Mouse (Mus musculus) limb, embryonic 13.5 days (tissue): ENCODE measurements around the gene Cop1. TPM values are rescaled to one million over a fixed set of nuclear protein-coding genes. Genes with fewer than 3 reads are reported as not detected.

Experiments used
- ATAC-seq: fragments of 200-750 bp; cut with Nextera tagmentation; 2 replicates; pipeline ENCODE4 v1.8.0; 2017; ENCODE audit warnings: low read depth, moderate number of reproducible peaks, moderate TSS enrichment; ENCODE audit not compliant: low FRiP score
- H3K27ac ChIP-seq: fragments of 300-500 bp; sonication (generic); 2 replicates; pipeline ENCODE4 v1.5.1; 2015; ENCODE audit warnings: inconsistent platforms, mild to moderate bottlenecking, moderate library complexity
- H3K27me3 ChIP-seq: fragments of 300-500 bp; sonication (generic); 2 replicates; pipeline ENCODE4 v1.6.1; 2015; ENCODE audit warnings: mild to moderate bottlenecking, inconsistent platforms
- H3K36me3 ChIP-seq: fragments of 300-500 bp; sonication (generic); 2 replicates; pipeline ENCODE4 v1.6.1; 2015; ENCODE audit warnings: inconsistent platforms, mild to moderate bottlenecking, moderate library complexity
- H3K4me1 ChIP-seq: fragments of 300-500 bp; sonication (generic); 2 replicates; pipeline ENCODE4 v1.6.1; 2015; ENCODE audit warnings: inconsistent platforms
- H3K4me2 ChIP-seq: fragments of 300-500 bp; sonication (generic); replicated peaks from 2 replicates; pipeline ENCODE4 v1.6.1; 2015; ENCODE audit warnings: inconsistent platforms, mild to moderate bottlenecking, moderate library complexity
- H3K4me3 ChIP-seq: fragments of 300-500 bp; sonication (generic); 2 replicates; pipeline ENCODE4 v1.5.1; 2015; ENCODE audit warnings: moderate library complexity, mild to moderate bottlenecking, inconsistent platforms
- H3K9ac ChIP-seq: fragments of 300-500 bp; sonication (generic); 2 replicates; pipeline ENCODE4 v1.6.1; 2015; ENCODE audit warnings: mild to moderate bottlenecking, inconsistent platforms
- H3K9me3 ChIP-seq: fragments of 300-500 bp; sonication (generic); 2 replicates; pipeline ENCODE4 v1.6.1; 2016; ENCODE audit warnings: inconsistent platforms
- WGBS: fragments of 180-500 bp; shearing (Covaris S2); methylation state at CpG from one replicate; pipeline ENCODE4 v1.1.7; 2015; 5-methylcytosine and 5-hydroxymethylcytosine counted together
- polyA plus RNA-seq: library from polyadenylated mRNA; unstranded; fragments of >200 nt; fragmentation: Nextera tagmentation; extraction: Ambion mirVana; gene quantifications from 2 replicates; pipeline ENCODE4 v1.2.1, GENCODE M21; 2015

The Cop1 gene
- polyA plus RNA-seq, 1 experiment from 2014 or later = 35.2 TPM

GRCm38 (mm10) chr1:159313625-159314024, 81.5 kb downstream of the Cop1 start:
- Histone ChIP-seq H3K4me1 (no peaks in the 10 kb centered on the region), H3K27ac (no peak overlapping the region), H3K4me3 (no peak overlapping the region), H3K27me3 (no peaks in the 10 kb centered on the region), H3K9ac (no peak overlapping the region), H3K9me3 (no peaks in the 10 kb centered on the region), H3K36me3 (peaks cover 27% of the 10 kb centered on the region), H3K4me2 (no peak overlapping the region)
- WGBS = 65% methylated on average over 2 of the region's 2 CpGs
- no peak for ATAC-seq

- no peak overlapping the region for H3K27ac ChIP-seq
- no peak overlapping the region for H3K9ac ChIP-seq
- no peaks in the 10 kb centered on the region for H3K27me3 ChIP-seq
- H3K4me3 ChIP-seq = no peak overlapping the region
- 74% methylated on average over 1 of the region's 1 CpGs for WGBS
- H3K4me1 ChIP-seq = no peaks in the 10 kb centered on the region
- no peak overlapping the region for H3K4me2 ChIP-seq
- no peak for ATAC-seq
- H3K9me3 ChIP-seq = no peaks in the 10 kb centered on the region
- peaks cover 22% of the 10 kb centered on the region for H3K36me3 ChIP-seq
Observed at GRCm38 (mm10) chr1:159322586-159322985, 90.5 kb downstream of the Cop1 start.

GRCm38 (mm10) chr1:159331008-159331407, 98.9 kb downstream of the Cop1 start:
- Histone ChIP-seq H3K4me1 (no peaks in the 10 kb centered on the region), H3K4me2 (no peak overlapping the region), H3K9ac (no peak overlapping the region), H3K4me3 (no peak overlapping the region), H3K9me3 (no peaks in the 10 kb centered on the region), H3K27ac (no peak overlapping the region), H3K36me3 (peaks cover 53% of the 10 kb centered on the region), H3K27me3 (no peaks in the 10 kb centered on the region)
- WGBS = 87% methylated on average over 4 of the region's 4 CpGs
- ATAC-seq = no peak

GRCm38 (mm10) chr1:159334157-159334556, 102.0 kb downstream of the Cop1 start:
- no peak overlapping the region for H3K27ac ChIP-seq
- H3K4me1 ChIP-seq = no peaks in the 10 kb centered on the region
- peaks cover 61% of the 10 kb centered on the region for H3K36me3 ChIP-seq
- 85% methylated on average over 4 of the region's 4 CpGs for WGBS
- no peak overlapping the region for H3K4me2 ChIP-seq
- H3K9ac ChIP-seq = no peak overlapping the region
- ATAC-seq = no peak
- no peaks in the 10 kb centered on the region for H3K27me3 ChIP-seq
- no peaks in the 10 kb centered on the region for H3K9me3 ChIP-seq
- no peak overlapping the region for H3K4me3 ChIP-seq

- no peak for ATAC-seq
- WGBS = 62% methylated on average over 2 of the region's 2 CpGs
- no peaks in the 10 kb centered on the region for H3K4me1 ChIP-seq
- no peak overlapping the region for H3K4me3 ChIP-seq
- H3K36me3 ChIP-seq = peaks cover 45% of the 10 kb centered on the region
- H3K27me3 ChIP-seq = no peaks in the 10 kb centered on the region
- H3K9ac ChIP-seq = no peak overlapping the region
- H3K9me3 ChIP-seq = no peaks in the 10 kb centered on the region
- H3K4me2 ChIP-seq = no peak overlapping the region
- no peak overlapping the region for H3K27ac ChIP-seq
Observed at GRCm38 (mm10) chr1:159342355-159342754, 110.2 kb downstream of the Cop1 start.

GRCm38 (mm10) chr1:159355027-159355570, 123.0 kb downstream of the Cop1 start:
- no peak overlapping the region for H3K9ac ChIP-seq
- H3K27ac ChIP-seq = no peak overlapping the region
- no peak overlapping the region for H3K4me2 ChIP-seq
- H3K4me1 ChIP-seq = no peaks in the 10 kb centered on the region
- peaks cover 38% of the 10 kb centered on the region for H3K36me3 ChIP-seq
- H3K27me3 ChIP-seq = no peaks in the 10 kb centered on the region
- no peak overlapping the region for H3K4me3 ChIP-seq
- 0 out of 2 replicates have a peak, but pooled peaks cover 2% of the 10 kb centered on the region for H3K9me3 ChIP-seq
- WGBS = 95% methylated on average over 1 of the region's 1 CpGs
- no peak for ATAC-seq

- 81% methylated on average over 5 of the region's 5 CpGs for WGBS
- Histone ChIP-seq H3K9ac (no peak overlapping the region), H3K36me3 (peaks cover 11% of the 10 kb centered on the region), H3K9me3 (0 out of 2 replicates have a peak, but pooled peaks cover 4% of the 10 kb centered on the region), H3K4me2 (no peak overlapping the region), H3K27me3 (no peaks in the 10 kb centered on the region), H3K4me1 (no peaks in the 10 kb centered on the region), H3K27ac (no peak overlapping the region), H3K4me3 (no peak overlapping the region)
- no peak for ATAC-seq
Observed at GRCm38 (mm10) chr1:159358713-159359112, 126.6 kb downstream of the Cop1 start.

GRCm38 (mm10) chr1:159371881-159372390, 139.8 kb downstream of the Cop1 start:
- WGBS = 45% methylated on average over 4 of the region's 4 CpGs
- Histone ChIP-seq H3K27me3 (no peaks in the 10 kb centered on the region), H3K4me2 (no peak overlapping the region), H3K4me3 (no peak overlapping the region), H3K9me3 (no peaks in the 10 kb centered on the region), H3K36me3 (no peaks in the 10 kb centered on the region), H3K4me1 (peaks cover 10% of the 10 kb centered on the region; the same call in 1 of the 2 replicates), H3K9ac (no peak overlapping the region), H3K27ac (no peak overlapping the region)
- no peak for ATAC-seq

GRCm38 (mm10) chr1:159382218-159382617, 150.1 kb downstream of the Cop1 start:
- H3K4me2 ChIP-seq = no peak overlapping the region
- no peaks in the 10 kb centered on the region for H3K9me3 ChIP-seq
- H3K27me3 ChIP-seq = no peaks in the 10 kb centered on the region
- H3K27ac ChIP-seq = no peak overlapping the region
- no peaks in the 10 kb centered on the region for H3K4me1 ChIP-seq
- H3K36me3 ChIP-seq = no peaks in the 10 kb centered on the region
- H3K4me3 ChIP-seq = no peak overlapping the region
- no peak for ATAC-seq
- no peak overlapping the region for H3K9ac ChIP-seq
- 65% methylated on average over 1 of the region's 1 CpGs for WGBS

- no peaks in the 10 kb centered on the region for H3K36me3 ChIP-seq
- ATAC-seq = no peak
- no peak overlapping the region for H3K4me3 ChIP-seq
- whole genome bisulfite sequencing = 89% methylated on average over 2 of the region's 2 CpGs
- no peak overlapping the region for H3K4me2 ChIP-seq
- H3K27ac ChIP-seq = no peak overlapping the region
- H3K9ac ChIP-seq = no peak overlapping the region
- H3K4me1 ChIP-seq = no peaks in the 10 kb centered on the region
- H3K9me3 ChIP-seq = no peaks in the 10 kb centered on the region
- H3K27me3 ChIP-seq = no peaks in the 10 kb centered on the region
Observed at GRCm38 (mm10) chr1:159382916-159383315, 150.8 kb downstream of the Cop1 start.

GRCm38 (mm10) chr1:159386458-159386857, 154.3 kb downstream of the Cop1 start:
- Histone ChIP-seq H3K27ac (no peak overlapping the region), H3K4me2 (no peak overlapping the region), H3K9ac (no peak overlapping the region), H3K36me3 (no peaks in the 10 kb centered on the region), H3K27me3 (no peaks in the 10 kb centered on the region), H3K4me1 (no peaks in the 10 kb centered on the region), H3K4me3 (no peak overlapping the region), H3K9me3 (no peaks in the 10 kb centered on the region)
- WGBS = 53% methylated on average over 5 of the region's 5 CpGs
- no peak for ATAC-seq

- Histone ChIP-seq H3K27me3 (no peaks in the 10 kb centered on the region), H3K36me3 (no peaks in the 10 kb centered on the region), H3K9me3 (no peaks in the 10 kb centered on the region), H3K4me3 (no peak overlapping the region), H3K27ac (no peak overlapping the region), H3K4me1 (peaks cover 10% of the 10 kb centered on the region), H3K4me2 (no peak overlapping the region), H3K9ac (no peak overlapping the region)
- no peak for ATAC-seq
- 78% methylated on average over 13 of the region's 13 CpGs for WGBS
Observed at GRCm38 (mm10) chr1:159388565-159389024, 156.5 kb downstream of the Cop1 start.

GRCm38 (mm10) chr1:159390049-159390448, 157.9 kb downstream of the Cop1 start:
- Histone ChIP-seq H3K9me3 (no peaks in the 10 kb centered on the region), H3K4me3 (no peak overlapping the region), H3K4me1 (peaks cover 13% of the 10 kb centered on the region), H3K27me3 (no peaks in the 10 kb centered on the region), H3K4me2 (no peak overlapping the region), H3K9ac (no peak overlapping the region), H3K27ac (no peak overlapping the region), H3K36me3 (no peaks in the 10 kb centered on the region)
- no peak for ATAC-seq
- 18% methylated on average over 14 of the region's 14 CpGs for WGBS
